Mouse (Mus musculus): Measurements from ENCODE around the gene Smr2. TPM values are rescaled to one million over a fixed set of nuclear protein-coding genes. Genes with fewer than 3 reads are reported as not detected.
"Not testable (repeated sequence)": the region's sequence is repeated elsewhere in the genome, so short reads cannot be mapped to it uniquely, and the experiment has no call there.

Gene Smr2
- not detected for total RNA-seq (2021)
- long read RNA-seq, experiment 1: 0 reads
- long read RNA-seq, experiment 2: 0 reads

GRCm38 (mm10) chr5:88086256-88086655 is at the start of gene Smr2:
Smr2 (plus strand) TSS chr5:88086556.
- DNase-seq: not testable (repeated sequence)

- no peak for DNase-seq
Measured at GRCm38 (mm10) chr5:88111430-88111829, 25.1 kb downstream of the Smr2 start, which contains the start of gene Gm11116. Gm11116 (minus strand) TSS chr5:88111530.

- DNase-seq: no peak
Measured at GRCm38 (mm10) chr5:88153999-88154398, 67.6 kb downstream of the Smr2 start, which contains the start of gene Gm11115. Gm11115 (minus strand) TSS chr5:88154099.

Other genes with a start within 250 kb of the Smr2 start
- gene Odam, start 201.5 kb upstream of the Smr2 start, total RNA-seq (2021): not detected
- gene Csn3, start 161.0 kb upstream of the Smr2 start, total RNA-seq (2021): not detected
- not detected for gene 2310003L06Rik, start 117.1 kb upstream of the Smr2 start, total RNA-seq (2021)
- gene Gm28434, start 117.0 kb upstream of the Smr2 start, total RNA-seq (2021): not detected
- not detected for gene Cabs1, start 107.1 kb upstream of the Smr2 start, total RNA-seq (2021)
- not detected for gene Smr3a, start 84.0 kb upstream of the Smr2 start, total RNA-seq (2021)
- gene Gm11116, start 25.0 kb downstream of the Smr2 start, total RNA-seq (2021): not detected
- not detected for gene Gm11115, start 67.5 kb downstream of the Smr2 start, total RNA-seq (2021)
- gene Gm7714, start 182.4 kb downstream of the Smr2 start, total RNA-seq (2021): not detected
- gene Prol1, start 230.8 kb downstream of the Smr2 start, total RNA-seq (2021): not detected

Data from adrenal gland, postnatal 36 days (tissue).